Mouse (Mus musculus) olfactory bulb, adult 2 months (tissue): Measurements from ENCODE around the gene Stau1. TPM values are rescaled to one million over a fixed set of nuclear protein-coding genes. Genes with fewer than 3 reads are reported as not detected.
"Not testable (repeated sequence)": the region's sequence is repeated elsewhere in the genome, so short reads cannot be mapped to it uniquely, and the experiment has no call there.

Experiments used
- H3K27ac ChIP-seq: fragments of 200-500 bp; 2 replicates; pipeline ENCODE4 v1.5.1; 2012; ENCODE audit warnings: low read depth, low read length; ENCODE audit not compliant: insufficient read depth
- H3K4me1 ChIP-seq: fragments of 200-500 bp; 2 replicates; pipeline ENCODE4 v1.6.1; 2012; ENCODE audit warnings: low read length; ENCODE audit not compliant: control insufficient read depth, insufficient read depth
- H3K4me3 ChIP-seq: fragments of 200-500 bp; 2 replicates; pipeline ENCODE4 v1.5.1; 2012; ENCODE audit warnings: mild to moderate bottlenecking, low read depth, low read length, moderate library complexity; ENCODE audit not compliant: insufficient read depth
- CTCF ChIP-seq: fragments of 200-500 bp; IDR thresholded peaks from 2 replicates; pipeline ENCODE4 v1.5.1; 2012; ENCODE audit warnings: low read depth, mild to moderate bottlenecking, low read length, moderate library complexity; ENCODE audit not compliant: insufficient read depth
- POLR2A ChIP-seq: fragments of 200-500 bp; IDR thresholded peaks from 2 replicates; pipeline ENCODE4 v1.6.1; 2012; ENCODE audit warnings: mild to moderate bottlenecking, low read depth, low read length, moderate library complexity; ENCODE audit not compliant: insufficient read depth
- WGBS: fragments of 180-500 bp; shearing (Covaris S2); methylation state at CpG from one replicate; pipeline ENCODE4 v1.1.7; 2018; 5-methylcytosine and 5-hydroxymethylcytosine counted together
- polyA plus RNA-seq: library from polyadenylated mRNA; stranded (reverse); fragments of >200 nt; gene quantifications from 2 replicates; pipeline ENCODE4 v1.2.4, GENCODE M21; 2012; ENCODE audit warnings: low replicate concordance; ENCODE audit not compliant: missing spikeins, insufficient read depth, insufficient read length

Gene Stau1
- polyA plus RNA-seq, 1 experiment: not detected

DNA sequence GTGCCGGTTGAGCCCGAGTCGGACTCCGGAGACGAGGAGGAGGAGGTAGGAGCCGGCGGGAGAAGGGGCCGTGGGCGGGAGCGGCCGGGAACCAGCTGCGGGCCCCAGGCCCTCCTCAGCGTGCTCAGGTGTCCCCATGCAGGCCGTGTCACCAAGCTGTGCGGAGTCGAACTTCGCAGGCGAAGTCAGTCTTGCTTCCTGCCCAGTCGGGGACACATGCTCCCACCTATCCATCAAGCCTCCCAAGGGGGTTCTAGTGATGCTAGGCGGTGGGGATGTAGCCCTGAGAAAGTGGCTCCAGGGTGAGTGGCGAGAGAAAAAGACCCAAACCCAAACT is 19.3 kb upstream of the Stau1 start:
- peaks cover 10% of the 10 kb centered on the region for H3K4me1 ChIP-seq
- TF ChIP-seq CTCF: no peak
- no peak for TF ChIP-seq POLR2A
- H3K4me3 ChIP-seq: peak overlapping the region; percentile 77
- under 1% methylated on average over 21 of the region's 21 CpGs for WGBS
- H3K27ac ChIP-seq: no peak overlapping the region

DNA sequence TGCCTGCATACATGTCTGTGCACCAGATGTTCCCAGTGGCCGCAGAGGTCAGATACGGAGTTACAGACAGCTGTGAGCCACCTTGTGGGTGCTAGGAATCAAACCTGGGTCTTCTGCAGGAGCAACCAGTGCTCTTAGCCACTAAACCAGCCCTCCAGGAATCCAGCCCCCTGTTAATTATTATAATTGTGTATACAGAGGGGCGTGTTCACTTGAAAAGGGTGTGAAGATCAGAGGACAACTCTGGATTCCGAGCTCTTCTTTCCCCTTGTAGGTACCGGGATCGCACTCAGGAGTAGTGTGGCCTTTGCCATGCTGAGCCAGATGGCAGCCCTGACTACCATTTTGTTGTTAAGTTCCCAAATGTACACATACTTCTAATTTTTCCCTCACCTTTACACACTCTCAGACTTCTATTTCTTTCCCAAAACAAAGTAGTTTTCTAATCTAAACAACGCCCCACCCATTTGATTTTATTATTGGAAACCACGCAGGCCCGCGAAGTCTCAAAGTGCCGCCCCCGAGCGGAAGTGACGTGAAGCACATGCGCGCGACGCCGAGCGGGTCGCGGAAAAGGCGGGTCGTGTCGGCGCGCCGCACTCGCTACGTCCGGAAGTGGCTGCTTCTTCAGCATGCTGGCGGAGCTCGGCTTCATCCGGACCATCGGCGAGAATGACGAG is 18.7 kb upstream of the Stau1 start, which contains the start of gene Ddx27:
Gene Ddx27 (plus strand): TSS at position 492 of the 680 bp plus-strand sequence.
- TF ChIP-seq POLR2A: peak; percentile 39; the same call in 1 of the 2 replicates
- no peak for TF ChIP-seq CTCF
- Histone ChIP-seq H3K4me1 (peaks cover 10% of the 10 kb centered on the region), H3K27ac (peak within 1 kb of the TSS; percentile 48; the same call in 1 of the 2 replicates), H3K4me3 (peak within 1 kb of the TSS; percentile 77)
- 1% methylated on average over 37 of the region's 37 CpGs for WGBS

DNA sequence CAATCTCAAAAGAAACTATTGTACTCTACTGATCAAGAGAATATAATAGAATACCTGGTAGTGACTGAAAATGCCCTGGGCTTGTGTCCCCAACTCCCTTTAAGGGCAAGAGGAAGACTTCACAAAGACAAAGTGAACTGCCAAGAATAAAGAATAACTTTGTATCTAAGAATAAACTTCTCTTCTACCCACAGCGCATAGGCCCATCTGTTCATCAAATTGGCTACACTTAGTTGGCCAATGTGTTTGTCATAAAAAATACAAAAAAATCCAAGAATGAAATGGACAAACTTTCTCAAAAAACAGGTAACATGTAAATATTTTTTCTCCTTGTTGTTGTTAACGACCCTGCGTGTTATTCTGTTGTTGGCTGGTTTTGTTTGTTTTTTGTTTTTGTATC is 14.4 kb upstream of the Stau1 start:
- no peak overlapping the region for H3K4me3 ChIP-seq
- TF ChIP-seq CTCF (no peak), POLR2A (no peak)
- peaks cover 4% of the 10 kb centered on the region; the same call in 1 of the 2 replicates for H3K4me1 ChIP-seq
- H3K27ac ChIP-seq: no peak overlapping the region
- 80% methylated on average over 3 of the region's 3 CpGs for WGBS

DNA sequence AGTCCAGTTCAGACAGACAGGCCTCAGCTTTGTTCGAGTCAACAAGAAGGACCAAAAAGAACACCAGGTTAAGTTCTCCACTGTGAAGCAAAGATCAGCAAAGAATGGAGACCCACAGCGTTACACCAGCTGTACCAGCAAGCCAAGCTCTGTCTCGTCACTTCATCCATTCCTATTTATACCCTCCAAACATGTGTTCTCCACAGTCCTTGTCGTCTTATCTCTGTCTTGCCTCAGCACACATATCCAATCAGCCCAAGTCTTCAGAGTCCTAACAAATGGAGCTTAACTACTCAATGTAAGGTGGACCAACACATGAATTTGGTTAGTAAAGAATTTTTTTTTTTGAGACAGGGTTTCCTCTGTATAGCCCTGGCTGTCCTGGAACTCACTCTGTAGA is 13.4 kb upstream of the Stau1 start:
- WGBS: 72% methylated on average over 4 of the region's 4 CpGs
- H3K4me3 ChIP-seq: no peak overlapping the region
- TF ChIP-seq CTCF: no peak
- TF ChIP-seq POLR2A: no peak
- peaks cover under 1% of the 10 kb centered on the region; the same call in 1 of the 2 replicates for H3K4me1 ChIP-seq
- H3K27ac ChIP-seq: no peak overlapping the region

DNA sequence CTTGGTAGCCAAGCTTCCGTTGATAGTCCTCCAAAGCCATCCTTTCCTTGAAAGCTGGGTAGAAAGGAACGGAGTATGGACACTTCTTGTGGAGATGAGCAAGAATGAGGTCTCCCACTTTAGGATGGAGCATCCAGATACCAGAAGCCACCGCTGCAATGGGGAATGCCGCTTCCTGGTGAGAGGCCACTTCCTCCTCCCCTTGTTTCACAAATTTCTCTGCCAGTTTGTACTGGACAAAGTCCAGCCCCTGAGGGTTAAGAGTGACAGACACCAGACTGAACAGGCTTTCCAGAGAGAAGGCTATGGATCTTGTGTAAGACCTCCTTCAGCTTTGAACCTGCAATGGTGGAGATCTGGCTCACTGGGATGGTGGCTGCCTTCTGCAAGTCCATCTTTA is 11.5 kb upstream of the Stau1 start:
- H3K27ac ChIP-seq, H3K4me3 ChIP-seq: not testable (repeated sequence)
- WGBS: 71% methylated on average over 4 of the region's 4 CpGs

DNA sequence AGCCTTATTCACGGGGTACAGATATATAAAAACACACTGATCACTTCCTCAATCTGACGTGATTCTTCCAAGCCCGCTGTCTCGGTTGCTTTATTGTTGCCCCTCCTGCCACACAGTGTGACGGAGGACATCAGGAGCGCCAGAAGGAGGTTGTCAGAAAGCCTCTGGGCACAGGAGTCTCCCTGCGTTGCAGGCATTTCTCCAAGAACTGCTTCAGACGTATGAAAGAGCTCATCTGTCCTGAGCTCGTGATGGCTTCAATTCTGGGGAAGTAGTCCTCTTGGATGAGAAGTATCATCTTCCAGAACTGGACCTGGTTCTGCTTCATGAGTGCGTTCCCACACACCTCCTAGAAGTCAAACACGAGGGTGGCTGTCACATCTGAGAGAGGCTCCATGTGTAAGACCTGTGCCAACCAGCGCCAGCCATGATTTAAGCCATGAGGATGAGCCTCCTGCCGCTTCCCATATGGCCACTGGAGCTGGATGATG is 10.9 kb upstream of the Stau1 start:
- no peak overlapping the region for H3K27ac ChIP-seq
- H3K4me1 ChIP-seq: no peaks in the 10 kb centered on the region
- WGBS: 71% methylated on average over 13 of the region's 13 CpGs
- no peak for TF ChIP-seq POLR2A
- no peak for TF ChIP-seq CTCF
- H3K4me3 ChIP-seq: no peak overlapping the region

More for the DNA sequence above, 11.5 kb upstream of the Stau1 start:
- not testable (repeated sequence) for H3K4me1 ChIP-seq

DNA sequence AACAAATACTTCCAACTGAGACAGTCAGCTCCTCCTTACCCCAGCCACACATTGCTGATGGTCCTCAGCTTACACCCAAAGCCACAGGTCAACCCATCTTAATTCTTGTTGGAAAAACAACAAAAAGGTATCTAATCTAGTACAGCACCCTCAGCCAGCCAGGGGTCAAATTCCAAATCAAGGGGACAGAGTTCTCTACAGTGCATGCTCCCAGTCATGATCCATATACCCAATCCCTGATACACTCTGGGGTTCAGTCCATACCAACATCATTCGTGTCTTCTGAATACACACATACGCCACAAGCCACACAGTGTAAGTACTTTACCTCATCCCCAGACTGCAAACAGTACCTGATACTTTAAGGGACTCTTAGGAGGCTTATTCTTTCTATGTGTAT is 10.3 kb upstream of the Stau1 start:
- TF ChIP-seq CTCF (no peak), POLR2A (no peak)
- H3K27ac ChIP-seq: no peak overlapping the region
- no peak overlapping the region for H3K4me3 ChIP-seq
- H3K4me1 ChIP-seq: no peaks in the 10 kb centered on the region
- WGBS: 86% methylated on average over 2 of the region's 2 CpGs

DNA sequence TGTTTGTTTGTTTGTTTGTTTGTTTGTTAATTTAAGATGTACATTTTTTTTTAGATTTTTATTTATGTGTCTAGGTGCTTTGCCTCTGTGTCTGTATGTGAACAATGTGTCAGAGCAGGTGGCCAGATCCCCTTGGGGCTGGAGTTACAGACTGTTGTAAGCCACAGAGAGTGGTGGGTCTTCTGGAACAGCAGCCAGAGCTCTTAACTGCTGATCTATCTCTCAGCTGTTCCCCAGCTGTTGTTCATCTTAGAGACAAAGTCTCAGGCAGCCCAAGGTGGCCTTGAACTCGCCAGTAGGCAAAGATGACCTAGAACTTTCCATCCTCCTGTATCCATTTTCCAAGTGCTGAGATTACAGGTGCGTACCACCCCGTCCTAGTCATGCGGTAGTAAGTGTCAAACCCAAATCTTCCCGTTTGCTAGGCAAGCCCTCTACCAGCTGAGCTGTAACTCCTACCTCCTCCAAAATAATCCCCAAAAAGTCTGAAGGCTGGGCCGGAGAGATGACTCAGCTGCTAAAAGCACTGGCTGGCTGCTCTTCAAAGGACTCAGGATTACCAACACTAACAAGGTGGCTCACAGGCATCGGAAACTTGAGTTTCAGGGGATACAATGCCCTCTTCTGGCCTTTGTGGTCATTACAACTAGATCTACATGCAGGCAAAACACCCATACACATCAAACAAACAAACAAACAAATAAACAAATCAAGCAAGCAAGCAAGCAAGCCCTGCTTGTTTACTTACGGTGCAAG is 8.2 kb upstream of the Stau1 start:
- WGBS: 28% methylated on average over 8 of the region's 8 CpGs
- Histone ChIP-seq H3K4me1 (no peaks in the 10 kb centered on the region), H3K4me3 (no peak overlapping the region), H3K27ac (no peak overlapping the region)
- no peak for TF ChIP-seq CTCF
- TF ChIP-seq POLR2A: no peak

DNA sequence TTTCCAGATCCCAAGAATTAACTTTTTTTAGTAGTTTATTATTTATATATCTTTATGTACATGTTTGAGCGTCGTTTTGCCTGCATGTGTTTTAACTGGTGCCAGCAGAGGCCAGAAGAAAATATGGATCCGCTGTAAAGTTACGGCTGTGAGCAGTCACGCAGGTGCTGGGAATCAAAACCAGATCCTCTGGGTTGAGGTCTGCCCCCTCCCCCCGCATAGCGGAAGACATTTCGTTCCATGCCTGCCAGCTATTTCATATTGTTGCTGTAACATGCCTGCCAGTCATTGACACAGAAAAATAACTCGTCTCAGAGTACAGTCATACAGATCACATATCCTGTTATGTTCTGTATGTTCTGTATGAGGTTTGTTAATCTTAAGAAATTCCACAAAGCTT is 5.4 kb upstream of the Stau1 start:
- TF ChIP-seq POLR2A (no peak), CTCF (no peak)

DNA sequence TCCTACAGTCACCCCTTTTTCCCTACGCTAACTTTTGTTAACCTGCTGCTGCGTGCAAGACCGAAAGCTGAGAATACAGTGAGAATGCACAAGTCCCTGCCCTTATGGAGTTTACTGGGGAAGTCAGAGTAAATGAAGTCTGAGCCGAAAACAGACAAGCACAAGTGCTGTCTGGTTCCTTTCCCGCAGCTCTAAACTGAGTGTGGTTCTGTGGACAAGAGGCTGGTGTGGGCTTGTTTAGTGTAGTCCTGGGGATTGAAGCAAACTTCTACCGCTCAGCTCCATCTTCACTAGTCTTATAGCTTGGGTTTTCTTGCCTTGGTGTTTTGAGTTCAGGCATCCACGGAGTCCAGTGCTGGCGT is 415 bp upstream of the Stau1 start:
- Histone ChIP-seq H3K4me1 (no peaks in the 10 kb centered on the region), H3K27ac (peak overlapping the region; percentile 83), H3K4me3 (peak overlapping the region; percentile 43)
- 34% methylated on average over 8 of the region's 8 CpGs for WGBS
- no peak for TF ChIP-seq POLR2A
- TF ChIP-seq CTCF: no peak

More for the DNA sequence above, 5.4 kb upstream of the Stau1 start:
- no peak overlapping the region for H3K27ac ChIP-seq
- no peaks in the 10 kb centered on the region for H3K4me1 ChIP-seq
- WGBS: 72% methylated on average over 9 of the region's 9 CpGs
- no peak overlapping the region for H3K4me3 ChIP-seq
